Mouse (Mus musculus) embryonic facial prominence, embryonic 12.5 days (tissue): ENCODE measurements around the gene Zfp683. TPM values are rescaled to one million over a fixed set of nuclear protein-coding genes. Genes with fewer than 3 reads are reported as not detected.

ENCODE experiments used
- ATAC-seq: fragments of 200-750 bp; cut with Nextera tagmentation; 2 replicates; pipeline ENCODE4 v1.8.0; 2017; ENCODE audit not compliant: insufficient number of reproducible peaks, insufficient read depth, low FRiP score, low TSS enrichment
- H3K27ac ChIP-seq: fragments of 300-500 bp; sonication (generic); 2 replicates; pipeline ENCODE4 v1.5.1; 2016; ENCODE audit warnings: mild to moderate bottlenecking
- H3K27me3 ChIP-seq: fragments of 300-500 bp; sonication (generic); 2 replicates; pipeline ENCODE4 v1.6.1; 2016; ENCODE audit warnings: mild to moderate bottlenecking, moderate library complexity
- H3K36me3 ChIP-seq: fragments of 300-500 bp; sonication (generic); 2 replicates; pipeline ENCODE4 v1.6.1; 2016; ENCODE audit warnings: mild to moderate bottlenecking
- H3K4me1 ChIP-seq: fragments of 300-500 bp; sonication (generic); 2 replicates; pipeline ENCODE4 v1.6.1; 2016
- H3K4me2 ChIP-seq: fragments of 300-500 bp; sonication (generic); replicated peaks from 2 replicates; pipeline ENCODE4 v1.6.1; 2016; ENCODE audit warnings: mild to moderate bottlenecking, moderate library complexity
- H3K4me3 ChIP-seq: fragments of 300-500 bp; sonication (generic); 2 replicates; pipeline ENCODE4 v1.5.1; 2016; ENCODE audit warnings: mild to moderate bottlenecking
- H3K9ac ChIP-seq: fragments of 300-500 bp; sonication (generic); 2 replicates; pipeline ENCODE4 v1.6.1; 2016; ENCODE audit warnings: mild to moderate bottlenecking, moderate library complexity
- H3K9me3 ChIP-seq: fragments of 300-500 bp; sonication (generic); 2 replicates; pipeline ENCODE4 v1.6.1; 2016; ENCODE audit warnings: mild to moderate bottlenecking, moderate library complexity
- WGBS: fragments of 180-500 bp; shearing (Covaris S2); methylation state at CpG from one replicate; pipeline ENCODE4 v1.1.7; 2016; 5-methylcytosine and 5-hydroxymethylcytosine counted together
- polyA plus RNA-seq: library from polyadenylated mRNA; unstranded; fragments of >200 nt; fragmentation: Nextera tagmentation; extraction: Ambion mirVana; gene quantifications from 2 replicates; pipeline ENCODE4 v1.2.1, GENCODE M21; 2016

Zfp683 gene
- polyA plus RNA-seq, 1 experiment from 2014 or later, result not detected

- H3K9me3 ChIP-seq, result no peaks in the 10 kb centered on the region
- no peak for ATAC-seq
- no peaks in the 10 kb centered on the region for H3K4me1 ChIP-seq
- 62% methylated on average over 3 of the region's 3 CpGs for WGBS
- H3K4me2 ChIP-seq, result no peak within 1 kb of the TSS
- no peak within 1 kb of the TSS for H3K9ac ChIP-seq
- H3K36me3 ChIP-seq, result no peaks in the 10 kb centered on the region
- no peak within 1 kb of the TSS for H3K27ac ChIP-seq
- no peaks in the 10 kb centered on the region for H3K27me3 ChIP-seq
- no peak within 1 kb of the TSS for H3K4me3 ChIP-seq
Observed at GRCm38 (mm10) chr4:134094923-134095547, 41.4 kb downstream of the Zfp683 start, which contains the start of gene Cd52. Gene Cd52 (minus strand): TSS chr4:134095082.

GRCm38 (mm10) chr4:134096120-134096519 lies 42.5 kb downstream of the Zfp683 start:
- Histone ChIP-seq H3K4me2 (no peak overlapping the region), H3K9me3 (no peaks in the 10 kb centered on the region), H3K4me1 (no peaks in the 10 kb centered on the region), H3K9ac (no peak overlapping the region), H3K36me3 (no peaks in the 10 kb centered on the region), H3K27ac (no peak overlapping the region), H3K27me3 (no peaks in the 10 kb centered on the region), H3K4me3 (no peak overlapping the region)
- no peak for ATAC-seq
- 80% methylated on average over 3 of the region's 3 CpGs for WGBS

GRCm38 (mm10) chr4:134097015-134097608 lies 43.5 kb downstream of the Zfp683 start:
- no peak for ATAC-seq

GRCm38 (mm10) chr4:134098628-134099027 lies 45.0 kb downstream of the Zfp683 start:
- Histone ChIP-seq H3K4me2 (no peak overlapping the region), H3K27me3 (no peaks in the 10 kb centered on the region), H3K36me3 (no peaks in the 10 kb centered on the region), H3K4me1 (0 out of 2 replicates have a peak, but pooled peaks cover 2% of the 10 kb centered on the region), H3K9me3 (no peaks in the 10 kb centered on the region), H3K4me3 (no peak overlapping the region), H3K9ac (no peak overlapping the region), H3K27ac (no peak overlapping the region)
- WGBS, result 58% methylated on average over 8 of the region's 8 CpGs
- ATAC-seq, result no peak

More at GRCm38 (mm10) chr4:134097015-134097608, 43.5 kb downstream of the Zfp683 start:
- Histone ChIP-seq H3K27me3 (no peaks in the 10 kb centered on the region), H3K4me2 (no peak overlapping the region), H3K4me1 (no peaks in the 10 kb centered on the region), H3K9ac (no peak overlapping the region), H3K36me3 (no peaks in the 10 kb centered on the region), H3K9me3 (no peaks in the 10 kb centered on the region), H3K27ac (no peak overlapping the region), H3K4me3 (no peak overlapping the region)
- 68% methylated on average over 5 of the region's 5 CpGs for WGBS

GRCm38 (mm10) chr4:134100245-134100644 lies 46.6 kb downstream of the Zfp683 start:
- no peak for ATAC-seq

GRCm38 (mm10) chr4:134101979-134102741 lies 48.5 kb downstream of the Zfp683 start, which contains the start of gene Ubxn11:
Gene Ubxn11 (plus strand): TSS chr4:134102570.
- H3K4me1 ChIP-seq, result 0 out of 2 replicates have a peak, but pooled peaks cover 2% of the 10 kb centered on the region
- peak within 1 kb of the TSS; percentile 72 for H3K9ac ChIP-seq
- 17% methylated on average over 34 of the region's 34 CpGs for WGBS
- peak within 1 kb of the TSS; percentile 81 for H3K4me3 ChIP-seq
- peak within 1 kb of the TSS; percentile 80 for H3K4me2 ChIP-seq
- H3K27me3 ChIP-seq, result no peaks in the 10 kb centered on the region
- H3K27ac ChIP-seq, result no peak within 1 kb of the TSS
- no peaks in the 10 kb centered on the region for H3K36me3 ChIP-seq
- ATAC-seq, result peak; percentile 92
- H3K9me3 ChIP-seq, result no peaks in the 10 kb centered on the region

More at GRCm38 (mm10) chr4:134100245-134100644, 46.6 kb downstream of the Zfp683 start:
- Histone ChIP-seq H3K9me3 (no peaks in the 10 kb centered on the region), H3K4me2 (no peak overlapping the region), H3K36me3 (no peaks in the 10 kb centered on the region), H3K27ac (no peak overlapping the region), H3K9ac (no peak overlapping the region), H3K27me3 (no peaks in the 10 kb centered on the region), H3K4me3 (no peak overlapping the region), H3K4me1 (0 out of 2 replicates have a peak, but pooled peaks cover 2% of the 10 kb centered on the region)
- WGBS, result 77% methylated on average over 4 of the region's 4 CpGs

GRCm38 (mm10) chr4:134102742-134103119 lies 49.1 kb downstream of the Zfp683 start:
- WGBS, result 2% methylated on average over 21 of the region's 21 CpGs
- Histone ChIP-seq H3K4me2 (peak overlapping the region; percentile 80), H3K27ac (no peak overlapping the region), H3K9ac (peak overlapping the region; percentile 72), H3K4me3 (peak overlapping the region; percentile 81), H3K9me3 (no peaks in the 10 kb centered on the region), H3K27me3 (no peaks in the 10 kb centered on the region), H3K4me1 (0 out of 2 replicates have a peak, but pooled peaks cover 2% of the 10 kb centered on the region), H3K36me3 (no peaks in the 10 kb centered on the region)
- ATAC-seq, result 0 out of 2 replicates have a peak, but pooled peaks have one; percentile 7

- 78% methylated on average over 7 of the region's 7 CpGs for WGBS
- H3K4me2 ChIP-seq, result no peak overlapping the region
Observed at GRCm38 (mm10) chr4:134106105-134106504, 52.5 kb downstream of the Zfp683 start.

GRCm38 (mm10) chr4:134107730-134108129 lies 54.1 kb downstream of the Zfp683 start:
- 86% methylated on average over 7 of the region's 7 CpGs for WGBS
- H3K4me1 ChIP-seq, result 0 out of 2 replicates have a peak, but pooled peaks cover 2% of the 10 kb centered on the region
- no peak overlapping the region for H3K4me2 ChIP-seq
- no peaks in the 10 kb centered on the region for H3K27me3 ChIP-seq
- ATAC-seq, result no peak
- H3K4me3 ChIP-seq, result no peak overlapping the region
- no peak overlapping the region for H3K27ac ChIP-seq
- no peaks in the 10 kb centered on the region for H3K9me3 ChIP-seq
- no peak overlapping the region for H3K9ac ChIP-seq
- H3K36me3 ChIP-seq, result no peaks in the 10 kb centered on the region

More at GRCm38 (mm10) chr4:134106105-134106504, 52.5 kb downstream of the Zfp683 start:
- no peaks in the 10 kb centered on the region for H3K9me3 ChIP-seq
- H3K27ac ChIP-seq, result no peak overlapping the region
- H3K4me1 ChIP-seq, result 0 out of 2 replicates have a peak, but pooled peaks cover 2% of the 10 kb centered on the region
- H3K36me3 ChIP-seq, result no peaks in the 10 kb centered on the region
- no peak overlapping the region for H3K4me3 ChIP-seq
- H3K27me3 ChIP-seq, result no peaks in the 10 kb centered on the region
- ATAC-seq, result no peak
- H3K9ac ChIP-seq, result no peak overlapping the region

GRCm38 (mm10) chr4:134108196-134108595 lies 54.6 kb downstream of the Zfp683 start:
- H3K27me3 ChIP-seq, result no peaks in the 10 kb centered on the region
- no peaks in the 10 kb centered on the region for H3K9me3 ChIP-seq
- no peak overlapping the region for H3K4me3 ChIP-seq
- H3K4me1 ChIP-seq, result peaks cover 2% of the 10 kb centered on the region
- no peak overlapping the region for H3K4me2 ChIP-seq
- ATAC-seq, result no peak
- H3K27ac ChIP-seq, result no peak overlapping the region
- no peaks in the 10 kb centered on the region for H3K36me3 ChIP-seq
- 24% methylated on average over 5 of the region's 5 CpGs for WGBS
- no peak overlapping the region for H3K9ac ChIP-seq
